Mouse (Mus musculus): ENCODE results near the gene Otop2.

GRCm38 (mm10) chr11:115298160-115298559, 8.8 kb upstream of the Otop2 start:
- TF ChIP-seq GATA1 (IDR thresholded peaks at IDR 0.05; ENCODE audit: borderline replicate concordance, low read length) (no peak), FLI1 (IDR thresholded peaks at IDR 0.05; ENCODE audit: low read length) (no peak)

All from megakaryocyte, embryonic 14.5 days (primary cell).